In genomic region chr7:116458985-116459441, GRCm38 (mm10) we compare ENCODE assay signal across 8 mouse cellular contexts. TPM values are rescaled to one million over a fixed set of nuclear protein-coding genes. Genes with fewer than 3 reads are reported as not detected.
DNase-seq lines count a peak whose midpoint lies in the region.
"Had no signal": no experiment of that assay in that cellular context is flagged by ENCODE, and none has a peak within 500 bp of the region (broad histone marks: within the 10 kb centered on the region; RNA-seq: fewer than 3 reads in every experiment).

No protein-coding gene starts in this region.

- no peaks in the 10 kb centered on the region for H3K36me3 ChIP-seq in splenic B cell, adult 2 months (ENCODE audit: control insufficient read depth, insufficient read depth, low read length, poor library complexity, severe bottlenecking)
- H3K36me3 ChIP-seq: embryonic facial prominence, embryonic 15.5 days had no signal

- no peaks in the 10 kb centered on the region for H3K27me3 ChIP-seq in splenic B cell, adult 2 months (ENCODE audit: control insufficient read depth, insufficient read depth, low read length, poor library complexity, severe bottlenecking)
- H3K27me3 ChIP-seq: embryonic facial prominence, embryonic 15.5 days had no signal

- DNase-seq in layer of hippocampus, adult 11-12 months (ENCODE audit: low spot score) = peak; percentile 25
- DNase-seq in layer of hippocampus, adult 8-10 months (ENCODE audit: low spot score in 2 of 2) = no peak
- DNase-seq in Muller cell, postnatal 12 days (ENCODE audit: inconsistent ontology term) = peak; percentile 59
- peak; percentile 17 for DNase-seq in embryo, embryonic 11.5 days (ENCODE audit: low read depth, low spot score)
- peak; percentile 14 to 57 for DNase-seq in lung, adult 18-20 months
- peak; percentile 95 for DNase-seq in splenic B cell, adult 2 months (ENCODE audit: low read depth, low spot score)
- no peak for DNase-seq in urinary bladder, postnatal 10 days (ENCODE audit: low spot score)

RNA-seq across cellular contexts. Expression of gene Pik3c2a, which starts 15.8 kb away (rescaled TPM):
- total RNA-seq in layer of hippocampus, adult 8-10 months (2022) = 10 to 100 TPM; 27.1 to 35.8 (median 34.3) TPM

RNA-seq across cellular contexts. Expression of gene Nucb2, which starts 45.2 kb away (rescaled TPM):
- total RNA-seq in layer of hippocampus, adult 8-10 months (2022) = 10 to 100 TPM; 23.3 to 25.7 (median 24.2) TPM

Comparison
In these comparisons a context has a peak if more than half of its experiments do, and no peak if none do; other contexts are left out.
1. DNase-seq: peak in layer of hippocampus, adult 11-12 months (single experiment), Muller cell, postnatal 12 days (single experiment), embryo, embryonic 11.5 days (single experiment), lung, adult 18-20 months (2 of 2) and splenic B cell, adult 2 months (single experiment); none in layer of hippocampus, adult 8-10 months (0 of 2) and urinary bladder, postnatal 10 days (single experiment).